Mouse (Mus musculus) liver, embryonic 14.5 days (tissue): ENCODE measurements at regions not wholly inside any gene's neighbourhood (a gene's known extent, or its start where the extent isn't known, plus 50 kb on each side); places are given as distances from the start of the nearest gene placed in this dataset.

ENCODE experiments used
- ATAC-seq: fragments of 200-750 bp; cut with Nextera tagmentation; 2 replicates; pipeline ENCODE4 v1.8.0; 2017; ENCODE audit warnings: moderate number of reproducible peaks, mild to moderate bottlenecking, moderate library complexity; ENCODE audit not compliant: insufficient read depth
- DNase-seq, 3 experiments: peaks; one replicate each; pipeline ENCODE4 v3.0.0-alpha.2; 2012 to 2013; ENCODE audit warnings: low read depth in 3 of 3, low spot score in 3 of 3
- H3K27ac ChIP-seq: fragments of 300-500 bp; sonication (generic); 2 replicates; pipeline ENCODE4 v1.5.1; 2014; ENCODE audit warnings: moderate library complexity, mild to moderate bottlenecking, control low read depth, inconsistent platforms
- H3K27me3 ChIP-seq: fragments of 300-500 bp; sonication (generic); 2 replicates; pipeline ENCODE4 v1.6.1; 2014; ENCODE audit warnings: mild to moderate bottlenecking, low read length, moderate library complexity; ENCODE audit not compliant: control insufficient read depth, insufficient read depth
- H3K36me3 ChIP-seq: fragments of 300-500 bp; sonication (generic); replicated peaks from 2 replicates; pipeline ENCODE4 v1.6.1; 2014; ENCODE audit warnings: low read depth; ENCODE audit not compliant: control insufficient read depth, insufficient read depth
- H3K4me1 ChIP-seq, 2 experiments: fragments of 200-500 bp in 1 of 2; fragments of 300-500 bp in 1 of 2; sonication (generic) in 1 of 2; replicated peaks; 2 replicates each; pipeline ENCODE4 v1.6.1; 2012 to 2014; ENCODE audit warnings: antibody characterized with exemption in 1 of 2, inconsistent platforms in 1 of 2, low read length in 1 of 2; ENCODE audit not compliant: control insufficient read depth in 2 of 2, insufficient read depth in 2 of 2
- H3K4me2 ChIP-seq: fragments of 300-500 bp; sonication (generic); 2 replicates; pipeline ENCODE4 v1.6.1; 2014; ENCODE audit warnings: low read depth, mild to moderate bottlenecking, control low read depth, moderate library complexity
- H3K4me3 ChIP-seq, 2 experiments: fragments of 200-500 bp in 1 of 2; fragments of 300-500 bp in 1 of 2; sonication (generic) in 1 of 2; 2 replicates each; pipeline ENCODE4 v1.5.1; 2012 to 2014; ENCODE audit warnings: low read depth in 2 of 2, low read length in 2 of 2, mild to moderate bottlenecking in 2 of 2, control low read depth in 1 of 2, inconsistent platforms in 1 of 2, moderate library complexity in 1 of 2; ENCODE audit not compliant: insufficient read depth in 1 of 2
- H3K9ac ChIP-seq: fragments of 300-500 bp; sonication (generic); replicated peaks from 2 replicates; pipeline ENCODE4 v1.6.1; 2014; ENCODE audit warnings: mild to moderate bottlenecking, control low read depth, moderate library complexity
- H3K9me3 ChIP-seq: fragments of 300-500 bp; sonication (generic); 2 replicates; pipeline ENCODE4 v1.6.1; 2016; ENCODE audit warnings: low read length, mixed read lengths; ENCODE audit not compliant: control insufficient read depth
- CTCF ChIP-seq: IDR thresholded peaks from 2 replicates; pipeline ENCODE4 v1.5.1; 2016; ENCODE audit warnings: antibody characterized with exemption, low read depth, control low read depth
- EP300 ChIP-seq: IDR thresholded peaks from 2 replicates; pipeline ENCODE4 v1.6.1; 2016; ENCODE audit warnings: antibody characterized with exemption, low read depth
- WGBS: fragments of 180-500 bp; shearing (Covaris S2); extraction: QIAGEN DNeasy Blood & Tissue Kit; methylation state at CpG from one replicate; pipeline ENCODE4 v1.1.7; 2014; ENCODE audit not compliant: insufficient replicate concordance; 5-methylcytosine and 5-hydroxymethylcytosine counted together

DNA sequence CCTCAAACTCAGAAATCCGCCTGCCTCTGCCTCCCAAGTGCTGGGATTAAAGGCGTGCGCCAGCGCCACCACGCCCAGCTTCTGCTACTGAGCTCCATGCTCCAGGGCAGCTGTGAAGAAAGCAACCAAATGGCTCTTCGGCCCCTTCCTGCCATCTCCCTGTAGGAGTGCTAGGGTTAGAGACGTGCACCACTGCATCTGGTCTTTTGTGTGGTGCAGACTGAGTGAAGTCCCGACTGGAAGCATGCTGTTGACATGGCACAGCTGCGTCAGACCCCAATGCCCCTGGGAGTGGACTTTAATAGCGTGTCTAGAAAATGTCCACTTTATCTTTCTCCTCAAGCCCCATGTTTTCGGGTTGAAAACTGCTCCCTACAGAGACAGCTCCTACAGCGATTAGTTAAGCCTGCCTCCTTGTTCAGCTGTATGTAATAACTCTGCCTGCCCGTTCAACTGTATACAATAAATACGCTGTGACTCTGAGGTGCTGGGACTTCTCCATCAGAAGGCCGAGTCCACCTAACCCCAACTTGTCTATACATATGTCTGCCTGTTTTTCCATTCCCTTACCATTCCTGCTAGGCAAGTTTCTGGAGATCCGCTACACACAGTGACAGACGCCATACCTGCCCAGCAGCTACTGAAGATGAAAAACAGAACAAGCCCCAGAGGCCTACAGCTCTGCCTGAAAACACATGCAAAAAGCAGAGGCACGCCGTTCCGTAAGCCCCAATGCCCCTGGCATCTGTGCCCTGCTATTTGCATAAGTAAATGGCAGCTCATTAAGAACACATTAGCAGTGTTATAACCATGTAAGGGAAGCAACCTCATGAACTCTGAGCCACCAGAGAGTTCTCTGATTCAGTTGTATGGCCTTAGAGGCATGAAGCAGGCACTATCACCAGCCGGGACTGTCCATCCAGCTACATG, 105.2 kb downstream of the Ier5 start:
- no peak overlapping the region for H3K4me3 ChIP-seq
- DNase-seq (no peak), ATAC-seq (no peak)
- no peaks in the 10 kb centered on the region for H3K36me3 ChIP-seq
- 72% methylated on average over 21 of the region's 21 CpGs for whole genome bisulfite sequencing
- H3K9ac ChIP-seq, result no peak overlapping the region
- H3K4me2 ChIP-seq, result no peak overlapping the region
- H3K9me3 ChIP-seq, result no peaks in the 10 kb centered on the region
- H3K27ac ChIP-seq, result no peak overlapping the region
- H3K4me1 ChIP-seq, result no peaks in the 10 kb centered on the region
- no peaks in the 10 kb centered on the region for H3K27me3 ChIP-seq
- TF ChIP-seq EP300, result no peak
- no peak for TF ChIP-seq CTCF

DNA sequence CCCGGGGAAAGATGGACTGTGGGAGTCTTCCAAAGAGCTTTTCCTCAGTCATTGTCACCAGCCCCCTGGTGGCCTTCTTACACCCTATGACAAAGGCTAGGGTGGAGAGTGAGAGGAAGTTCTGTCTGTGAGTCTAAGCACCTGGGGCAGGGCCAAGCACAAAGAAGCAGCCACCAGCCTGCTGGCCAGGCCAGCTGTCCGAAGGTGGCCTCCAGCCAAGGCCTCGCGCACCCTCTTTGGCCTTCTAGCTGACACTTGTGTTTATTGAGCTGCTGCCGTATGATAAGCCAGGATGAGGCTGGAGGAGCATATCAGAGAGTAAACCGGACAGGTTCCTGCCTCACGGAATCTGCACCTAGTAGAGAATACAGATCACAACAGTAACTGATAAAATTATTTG, 99.0 kb upstream of the Cacna1e start:
- Histone ChIP-seq H3K36me3 (no peaks in the 10 kb centered on the region), H3K4me2 (no peak overlapping the region), H3K4me1 (no peaks in the 10 kb centered on the region), H3K9ac (no peak overlapping the region), H3K27me3 (no peaks in the 10 kb centered on the region), H3K27ac (no peak overlapping the region), H3K9me3 (no peaks in the 10 kb centered on the region), H3K4me3 (no peak overlapping the region)
- ATAC-seq (no peak), DNase-seq (no peak)
- TF ChIP-seq EP300 (no peak), CTCF (no peak)
- 65% methylated on average over 7 of the region's 7 CpGs for WGBS

DNA sequence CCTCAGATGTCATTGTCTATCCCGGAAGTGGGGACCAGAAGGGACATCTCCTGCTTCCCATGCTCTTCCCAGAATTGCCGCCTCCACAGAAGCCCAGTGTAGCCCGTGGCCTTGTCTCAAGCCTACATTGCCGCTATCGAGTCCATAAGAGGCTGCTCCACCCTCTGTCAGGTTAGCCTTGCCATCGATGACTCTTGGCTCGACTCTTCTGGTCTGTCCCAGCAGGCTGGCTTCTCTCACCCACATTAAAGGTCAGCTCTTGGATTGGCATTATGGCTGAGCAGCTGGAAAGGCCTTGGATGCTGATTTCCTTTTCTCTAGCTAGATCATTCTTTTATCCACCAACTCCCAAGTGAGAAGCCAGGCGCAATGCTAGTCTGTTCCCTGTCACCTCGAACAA, 98.5 kb upstream of the Cacna1e start:
- DNase-seq (no peak), ATAC-seq (no peak)
- Histone ChIP-seq H3K27me3 (no peaks in the 10 kb centered on the region), H3K4me2 (no peak overlapping the region), H3K9ac (no peak overlapping the region), H3K36me3 (no peaks in the 10 kb centered on the region), H3K27ac (no peak overlapping the region), H3K4me1 (no peaks in the 10 kb centered on the region), H3K9me3 (no peaks in the 10 kb centered on the region), H3K4me3 (no peak overlapping the region)
- TF ChIP-seq CTCF (no peak), EP300 (no peak)
- WGBS, result 63% methylated on average over 9 of the region's 9 CpGs

DNA sequence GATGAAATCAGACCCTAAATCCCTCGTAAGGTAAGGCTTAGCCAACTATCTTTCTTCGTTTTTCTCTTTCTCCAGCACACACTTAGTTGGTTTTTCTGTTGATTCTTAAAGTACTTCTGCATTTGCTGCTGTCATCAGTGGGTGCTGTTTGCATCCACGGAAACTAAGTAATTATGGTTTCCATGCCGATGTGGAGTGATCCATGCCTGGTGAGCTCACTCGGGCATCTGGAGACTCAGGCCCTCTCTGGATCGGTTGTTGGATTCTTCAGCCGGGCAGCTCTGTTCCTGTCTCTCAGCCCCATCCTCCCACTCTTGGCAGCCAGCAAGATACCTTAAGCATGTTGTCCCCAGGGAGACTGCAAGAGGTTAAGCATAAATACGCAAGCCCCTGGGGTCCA, 97.4 kb upstream of the Cacna1e start:
- ATAC-seq, result no peak
- WGBS, result 64% methylated on average over 8 of the region's 8 CpGs

DNA sequence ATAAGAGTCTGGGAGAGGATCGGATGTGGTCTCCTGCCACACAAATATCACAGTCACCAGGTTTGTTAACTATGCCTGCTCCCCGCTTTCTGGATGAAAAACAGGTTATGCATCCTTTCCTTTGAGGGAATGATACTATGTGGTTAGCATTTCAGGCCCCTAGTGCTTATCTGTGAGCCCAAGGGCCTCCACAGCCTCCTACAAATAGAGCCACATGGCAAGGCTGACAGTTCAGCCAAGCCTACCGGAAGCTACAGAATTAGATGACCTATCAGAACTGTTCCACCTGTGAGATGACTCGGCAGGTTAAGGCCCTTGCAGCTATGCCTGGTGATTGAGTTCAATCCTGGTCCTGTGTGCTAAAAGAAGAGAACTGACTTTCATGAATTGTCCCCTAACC, 91.4 kb upstream of the Cacna1e start:
- Histone ChIP-seq H3K9ac (no peak overlapping the region), H3K4me3 (no peak overlapping the region), H3K27me3 (no peaks in the 10 kb centered on the region), H3K4me1 (no peaks in the 10 kb centered on the region), H3K9me3 (no peaks in the 10 kb centered on the region), H3K4me2 (no peak overlapping the region), H3K36me3 (no peaks in the 10 kb centered on the region), H3K27ac (no peak overlapping the region)
- no peak for TF ChIP-seq EP300
- TF ChIP-seq CTCF, result no peak
- DNase-seq (no peak), ATAC-seq (no peak)
- 20% methylated on average over 4 of the region's 4 CpGs for WGBS

More for the DNA sequence above, 97.4 kb upstream of the Cacna1e start:
- Histone ChIP-seq H3K9ac (no peak overlapping the region), H3K27me3 (no peaks in the 10 kb centered on the region), H3K36me3 (no peaks in the 10 kb centered on the region), H3K9me3 (no peaks in the 10 kb centered on the region), H3K4me3 (no peak overlapping the region), H3K27ac (no peak overlapping the region), H3K4me2 (no peak overlapping the region), H3K4me1 (no peaks in the 10 kb centered on the region)
- DNase-seq, result no peak
- TF ChIP-seq CTCF, result no peak
- TF ChIP-seq EP300, result no peak
